ENCODE assay signal across 33 mouse cellular contexts in genomic region chr12:116763961-116764360, GRCm38 (mm10).
"Had no signal": no experiment of that assay in that cellular context is flagged by ENCODE, and none has a peak within 500 bp of the region (broad histone marks: within the 10 kb centered on the region; RNA-seq: fewer than 3 reads in every experiment).

No protein-coding gene starts in this region.

- H3K4me2 ChIP-seq: heart, embryonic 12.5 days; heart, embryonic 13.5 days; heart, embryonic 15.5 days; hindbrain, embryonic 12.5 days; hindbrain, embryonic 13.5 days; hindbrain, embryonic 14.5 days; hindbrain, embryonic 15.5 days; intestine, embryonic 15.5 days; kidney, embryonic 15.5 days had no signal

- DNase-seq: heart, postnatal 10 days; heart, postnatal 14 days; heart, postnatal 36 days; heart, postnatal 4 days; kidney, adult 11 months; kidney, adult 18-20 months; kidney, adult 2 months; kidney, adult 8-10 months; kidney, adult 9 months; kidney, postnatal 10 days; kidney, postnatal 14 days; kidney, postnatal 36 days; kidney, postnatal 4 days; layer of hippocampus, adult 9-11 months; layer of hippocampus, postnatal 36 days had no signal

- H3K27ac ChIP-seq: heart, embryonic 10.5 days; heart, embryonic 13.5 days; heart, embryonic 15.5 days; hindbrain, embryonic 10.5 days; hindbrain, embryonic 12.5 days; hindbrain, embryonic 13.5 days; hindbrain, embryonic 14.5 days; hindbrain, embryonic 15.5 days; hindbrain, postnatal 0 days; intestine, embryonic 15.5 days; kidney, embryonic 15.5 days; kidney, postnatal 0 days; layer of hippocampus, adult 2 months had no signal

- ATAC-seq: hindbrain, embryonic 16.5 days; hindbrain, postnatal 0 days; inflammation-experienced regulatory T-cells, adult 6 months; intestine, embryonic 15.5 days; intestine, embryonic 16.5 days; intestine, postnatal 0 days had no signal

- H3K9me3 ChIP-seq: heart, embryonic 10.5 days; heart, embryonic 12.5 days; heart, embryonic 13.5 days; heart, embryonic 15.5 days; hindbrain, embryonic 10.5 days; hindbrain, embryonic 12.5 days; hindbrain, embryonic 13.5 days; hindbrain, embryonic 15.5 days; intestine, embryonic 15.5 days; kidney, embryonic 15.5 days had no signal

- H3K4me3 ChIP-seq: heart, embryonic 10.5 days; heart, embryonic 12.5 days; heart, embryonic 13.5 days; heart, embryonic 15.5 days; hindbrain, embryonic 10.5 days; hindbrain, embryonic 12.5 days; hindbrain, embryonic 13.5 days; hindbrain, embryonic 15.5 days; intestine, embryonic 15.5 days; kidney, embryonic 15.5 days; layer of hippocampus, adult 2 months had no signal

- H3K27me3 ChIP-seq: heart, embryonic 13.5 days; heart, embryonic 15.5 days; hindbrain, embryonic 12.5 days; hindbrain, embryonic 13.5 days; hindbrain, embryonic 15.5 days; intestine, embryonic 15.5 days; kidney, embryonic 15.5 days had no signal

- H3K4me1 ChIP-seq: heart, embryonic 10.5 days; heart, embryonic 12.5 days; heart, embryonic 13.5 days; heart, embryonic 15.5 days; hindbrain, embryonic 10.5 days; hindbrain, embryonic 15.5 days; intestine, embryonic 15.5 days; kidney, embryonic 15.5 days had no signal

- H3K9ac ChIP-seq: heart, embryonic 12.5 days; heart, embryonic 13.5 days; heart, embryonic 15.5 days; hindbrain, embryonic 12.5 days; hindbrain, embryonic 13.5 days; hindbrain, embryonic 14.5 days; hindbrain, embryonic 15.5 days; intestine, embryonic 15.5 days; kidney, embryonic 15.5 days had no signal

- H3K36me3 ChIP-seq: heart, embryonic 10.5 days; heart, embryonic 12.5 days; heart, embryonic 13.5 days; heart, embryonic 15.5 days; hindbrain, embryonic 10.5 days; hindbrain, embryonic 12.5 days; hindbrain, embryonic 13.5 days; hindbrain, embryonic 15.5 days; intestine, embryonic 15.5 days; kidney, embryonic 15.5 days had no signal
